Mouse (Mus musculus): Measurements from ENCODE around the gene Grin3b.
A peak's percentile ranks its signal among the peaks of the same experiment; 100 is the strongest.

Gene Grin3b

DNA sequence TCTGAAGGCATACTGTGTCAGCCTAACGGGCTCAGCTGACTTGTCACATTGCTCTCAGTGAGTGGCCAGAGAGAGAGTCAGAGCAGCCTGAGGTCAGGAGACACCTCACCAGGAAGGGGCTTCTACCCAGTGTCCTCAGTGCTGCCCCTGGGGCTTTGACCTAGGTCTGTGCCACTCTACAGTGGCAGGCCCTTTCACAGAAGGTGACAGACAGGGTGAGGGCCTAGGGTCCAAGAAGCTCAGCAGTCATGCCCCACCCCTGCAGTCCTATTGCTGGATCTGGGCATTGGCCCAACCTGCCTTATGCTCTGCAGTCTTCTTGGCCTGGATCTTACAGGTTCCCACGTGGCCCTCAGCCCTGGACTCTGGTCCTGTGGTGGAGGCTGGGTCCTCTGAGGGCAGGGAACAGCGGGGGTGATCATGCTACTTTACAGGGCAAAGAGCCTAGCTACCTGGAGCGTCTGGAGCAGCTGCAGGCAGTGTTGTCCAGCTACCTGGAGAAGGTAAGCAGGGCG is 3.6 kb upstream of the Grin3b start:
- DNase-seq (ENCODE audit: low read depth): no peak

GRCm38 (mm10) chr10:79968181-79968580 is 2.3 kb upstream of the Grin3b start:
- DNase-seq (ENCODE audit: low read depth): no peak

- DNase-seq (ENCODE audit: low read depth): no peak
Observed at GRCm38 (mm10) chr10:79969124-79969568, 1.4 kb upstream of the Grin3b start.

DNA sequence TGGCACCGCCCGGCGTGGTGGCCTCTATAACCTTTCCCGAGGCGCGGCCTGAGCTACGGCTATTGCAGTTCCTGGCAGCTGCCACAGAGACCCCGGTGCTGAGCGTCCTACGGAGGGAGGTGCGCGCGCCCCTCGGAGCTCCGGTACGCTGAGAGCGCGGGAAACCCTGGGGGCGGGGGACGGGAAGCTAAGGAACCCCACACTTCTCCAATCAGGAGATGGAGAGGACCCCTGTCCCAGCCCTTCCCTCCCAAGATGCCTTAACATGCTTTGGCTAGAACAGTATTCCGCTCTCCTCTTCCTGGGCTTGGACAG is 625 bp downstream of the Grin3b start:
- no peak for DNase-seq (ENCODE audit: low read depth)

- no peak for DNase-seq (ENCODE audit: low read depth)
Observed at GRCm38 (mm10) chr10:79972831-79973230, 2.3 kb downstream of the Grin3b start.

GRCm38 (mm10) chr10:79974087-79974486 is 3.6 kb downstream of the Grin3b start:
- no peak for DNase-seq (ENCODE audit: low read depth)

DNA sequence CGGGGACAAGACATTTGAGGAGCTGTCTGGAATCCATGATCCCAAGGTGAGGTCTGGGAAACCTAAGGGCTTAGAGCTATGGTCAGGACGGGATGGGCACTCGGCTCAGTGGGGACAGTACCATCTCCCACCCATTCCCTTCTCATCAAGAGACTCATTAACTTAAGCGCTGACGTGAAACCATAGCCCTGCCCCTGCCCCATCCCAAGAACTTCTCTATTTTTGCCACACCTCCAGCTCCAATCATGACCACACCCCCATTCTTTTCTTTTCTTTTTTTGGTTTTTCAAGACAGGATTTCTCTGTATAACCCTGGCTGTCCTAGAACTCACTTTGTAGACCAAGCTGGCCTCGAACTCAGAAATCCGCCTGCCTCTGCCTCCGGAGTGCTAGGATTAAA is 4.2 kb downstream of the Grin3b start:
- DNase-seq (ENCODE audit: low read depth): no peak

DNA sequence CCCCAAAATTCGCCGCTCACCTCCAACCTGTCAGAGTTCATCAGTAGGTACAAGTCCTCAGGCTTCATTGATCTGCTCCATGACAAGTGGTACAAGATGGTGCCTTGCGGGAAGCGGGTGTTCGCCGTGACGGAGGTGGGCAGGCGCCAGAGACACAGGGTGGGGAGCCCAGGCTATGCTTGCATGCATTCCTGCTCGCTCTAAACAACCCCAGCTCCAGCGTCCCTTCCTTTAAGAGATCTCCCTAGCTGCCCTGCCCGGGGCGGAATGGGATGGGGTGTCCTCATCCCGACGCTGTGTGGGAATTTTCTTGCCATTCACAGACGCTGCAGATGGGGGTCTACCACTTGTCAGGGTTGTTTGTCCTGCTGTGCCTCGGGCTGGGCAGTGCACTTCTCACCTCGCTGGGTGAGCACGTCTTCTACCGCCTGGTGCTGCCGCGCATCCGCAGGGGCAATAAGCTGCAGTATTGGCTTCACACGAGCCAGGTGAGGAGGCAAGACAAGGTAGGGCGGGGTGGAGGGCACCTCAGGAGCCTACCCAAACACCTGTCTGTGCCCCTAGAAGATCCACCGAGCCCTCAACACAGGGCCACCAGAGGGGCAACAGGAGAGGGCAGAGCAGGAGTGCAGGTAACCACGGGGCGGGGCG is 5.7 kb downstream of the Grin3b start:
- no peak for DNase-seq (ENCODE audit: low read depth)

DNA sequence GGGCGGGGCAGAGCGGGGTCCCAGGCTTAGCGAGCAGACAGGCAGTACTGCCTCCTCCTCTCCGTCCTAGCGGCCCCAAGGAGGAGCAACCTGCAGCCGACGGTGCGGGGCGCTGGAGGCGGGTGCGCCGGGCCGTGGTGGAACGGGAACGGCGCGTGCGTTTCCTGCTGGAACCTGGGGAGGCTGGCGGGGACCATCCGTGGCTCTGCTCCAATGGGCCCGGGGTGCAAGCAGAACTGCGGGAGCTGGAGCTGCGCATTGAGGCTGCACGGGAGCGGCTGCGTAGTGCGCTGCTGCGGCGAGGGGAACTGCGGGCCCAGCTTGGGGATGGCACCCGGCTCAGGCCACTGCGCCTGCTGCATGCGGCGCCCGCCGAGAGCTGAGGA is 6.2 kb downstream of the Grin3b start:
- DNase-seq (ENCODE audit: low read depth): no peak

DNA sequence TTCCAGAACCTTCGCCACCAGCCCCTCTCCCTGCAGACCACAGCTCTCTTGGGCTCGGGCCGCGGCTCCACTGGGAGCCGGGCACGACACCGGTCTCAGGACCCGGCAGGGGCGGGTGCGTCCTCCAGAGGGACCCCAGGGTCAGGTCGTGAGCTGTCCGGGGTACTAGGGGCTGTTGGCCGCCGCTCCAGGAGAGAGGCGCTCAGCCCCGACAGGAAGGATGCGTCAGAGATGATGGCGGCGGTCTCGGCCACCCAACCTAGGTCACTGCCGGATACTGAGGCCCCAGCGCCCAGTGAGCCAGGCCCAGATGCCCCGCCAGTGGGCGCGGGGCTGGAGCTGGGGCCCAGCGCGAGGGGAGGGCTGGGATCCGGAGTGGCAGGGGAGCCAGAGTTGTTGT is 6.8 kb downstream of the Grin3b start:
- DNase-seq (ENCODE audit: low read depth): no peak

DNA sequence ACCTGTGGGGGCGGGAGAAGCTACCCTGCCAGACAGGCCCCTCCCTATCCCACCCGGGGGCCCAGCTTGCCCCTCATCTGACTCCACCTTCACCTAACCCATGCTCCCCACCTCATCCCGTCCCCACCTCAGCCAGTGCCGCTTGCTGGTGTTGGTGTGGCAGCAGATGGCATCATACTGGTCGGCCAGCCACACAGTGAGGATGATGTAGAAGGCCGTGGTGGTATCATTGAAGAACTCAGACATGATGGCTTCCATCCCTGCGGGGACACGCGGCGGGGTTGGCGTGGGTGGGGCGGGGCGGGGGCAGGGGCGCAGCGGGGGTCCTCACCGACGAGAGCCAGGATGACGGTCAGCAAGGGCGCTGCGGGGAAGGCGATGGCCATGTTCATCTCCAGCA is 7.5 kb downstream of the Grin3b start:
- DNase-seq (ENCODE audit: low read depth): no peak

- no peak for DNase-seq (ENCODE audit: low read depth)
Observed at GRCm38 (mm10) chr10:79979401-79980155, 9.1 kb downstream of the Grin3b start.

- no peak for DNase-seq (ENCODE audit: low read depth)
Observed at GRCm38 (mm10) chr10:79983205-79983604, 12.7 kb downstream of the Grin3b start.

GRCm38 (mm10) chr10:79983670-79984069 is 13.2 kb downstream of the Grin3b start:
- DNase-seq (ENCODE audit: low read depth): no peak

DNA sequence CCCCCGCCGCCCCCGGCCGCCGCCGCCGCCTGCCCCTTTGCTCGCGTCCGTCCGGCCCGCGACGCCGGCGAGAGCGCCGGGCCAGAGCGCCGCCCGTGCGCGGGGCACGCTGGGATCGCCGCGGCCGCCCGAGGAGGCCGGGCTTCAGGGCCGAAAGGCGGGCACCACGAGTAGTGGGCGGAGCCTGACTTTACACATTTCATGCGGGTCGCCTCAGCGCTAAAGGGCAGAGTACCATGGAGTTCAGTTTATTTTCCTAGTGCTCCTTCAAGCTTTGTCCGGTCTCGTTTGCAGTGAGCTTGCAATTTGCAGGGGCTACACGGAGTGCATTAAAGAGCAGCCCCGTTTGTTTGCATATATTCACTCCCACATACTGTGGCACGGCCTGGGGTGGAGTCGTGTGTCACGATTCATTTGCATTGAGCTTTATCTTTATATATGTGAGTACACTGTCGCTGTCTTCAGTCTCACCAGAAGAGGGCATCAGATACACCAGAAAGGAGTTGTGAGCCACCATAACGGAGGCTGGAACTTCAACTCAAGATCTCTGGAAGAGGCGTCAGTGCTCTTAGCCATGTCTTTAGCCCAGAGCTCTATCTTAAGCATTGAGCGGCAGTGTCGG is 13.8 kb downstream of the Grin3b start, which contains the start of gene Tmem259:
Tmem259 (minus strand) TSS at position 136 of the 622 bp plus-strand sequence.
- DNase-seq (ENCODE audit: low read depth): peak; percentile 80

- peak; percentile 95 for DNase-seq (ENCODE audit: low read depth)
Observed at GRCm38 (mm10) chr10:79984871-79985270, 14.4 kb downstream of the Grin3b start.

DNA sequence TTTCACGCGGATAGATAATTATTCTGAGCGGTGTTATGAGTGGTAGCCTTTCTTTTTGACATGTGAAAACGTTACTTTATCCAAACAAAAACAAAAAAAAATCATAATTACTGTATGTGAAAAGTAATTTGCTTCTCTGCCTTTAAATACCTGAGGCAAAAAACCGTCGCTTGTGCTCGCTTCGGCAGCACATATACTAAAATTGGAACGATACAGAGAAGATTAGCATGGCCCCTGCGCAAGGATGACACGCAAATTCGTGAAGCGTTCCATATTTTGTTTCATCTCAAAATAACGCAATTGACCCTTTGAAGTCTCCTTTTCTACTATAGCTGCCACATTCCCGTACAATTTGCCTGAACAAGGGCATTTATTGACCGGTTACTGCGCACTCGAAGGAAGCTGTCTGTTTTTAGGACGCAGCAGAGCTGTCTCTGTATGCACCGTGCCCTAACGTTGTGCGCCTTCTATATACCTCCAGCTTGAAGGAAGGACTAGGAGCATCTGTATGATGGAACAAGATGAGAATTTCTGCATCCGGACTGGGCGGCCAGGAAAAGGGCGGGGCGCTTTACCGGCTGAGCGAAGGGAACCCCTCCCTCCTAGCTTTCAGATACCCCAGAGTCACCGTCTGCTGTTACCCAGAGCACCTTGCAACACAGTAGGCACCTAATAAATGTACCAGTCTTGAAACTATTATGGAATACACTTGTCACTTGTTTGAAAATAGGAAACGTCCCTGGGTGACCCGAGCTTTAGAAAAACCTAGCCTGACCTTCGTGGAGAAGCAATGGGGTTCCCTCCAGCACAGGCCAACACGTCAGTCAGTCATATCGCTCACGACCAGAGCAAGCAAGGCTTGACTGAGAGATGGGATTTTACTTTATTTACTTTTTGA is 15.1 kb downstream of the Grin3b start:
- DNase-seq (ENCODE audit: low read depth): no peak

DNA sequence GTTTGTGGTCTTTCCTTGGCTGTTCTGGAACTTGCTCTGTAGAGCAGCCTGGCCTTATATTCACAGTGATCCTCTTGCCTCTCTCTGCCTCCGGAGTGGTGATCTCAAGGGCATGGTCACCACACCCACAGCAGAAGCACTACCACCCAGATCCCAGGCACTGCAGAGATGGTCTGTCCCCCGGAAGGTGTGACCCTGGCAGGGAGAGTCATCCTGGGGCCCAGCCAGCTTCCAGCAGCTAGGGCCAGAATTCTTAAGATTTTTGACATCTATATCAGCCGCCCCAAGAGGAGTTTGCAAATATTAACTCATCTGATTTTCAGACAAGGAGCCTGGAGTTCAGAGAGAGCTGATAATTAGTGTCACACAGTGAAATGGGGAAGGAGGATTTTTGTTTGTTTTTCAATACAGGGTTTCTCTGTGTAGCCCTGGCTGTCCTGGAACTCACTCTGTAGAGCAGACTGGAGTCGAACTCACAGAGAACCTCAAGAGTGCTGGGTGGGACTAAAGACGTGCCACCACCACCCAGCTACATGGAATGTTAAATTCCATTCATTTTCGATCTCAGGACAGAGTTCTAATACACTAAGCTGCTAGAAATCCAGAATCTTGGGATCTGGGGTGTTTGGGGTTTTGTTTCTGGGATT is 15.8 kb downstream of the Grin3b start:
- no peak for DNase-seq (ENCODE audit: low read depth)

DNA sequence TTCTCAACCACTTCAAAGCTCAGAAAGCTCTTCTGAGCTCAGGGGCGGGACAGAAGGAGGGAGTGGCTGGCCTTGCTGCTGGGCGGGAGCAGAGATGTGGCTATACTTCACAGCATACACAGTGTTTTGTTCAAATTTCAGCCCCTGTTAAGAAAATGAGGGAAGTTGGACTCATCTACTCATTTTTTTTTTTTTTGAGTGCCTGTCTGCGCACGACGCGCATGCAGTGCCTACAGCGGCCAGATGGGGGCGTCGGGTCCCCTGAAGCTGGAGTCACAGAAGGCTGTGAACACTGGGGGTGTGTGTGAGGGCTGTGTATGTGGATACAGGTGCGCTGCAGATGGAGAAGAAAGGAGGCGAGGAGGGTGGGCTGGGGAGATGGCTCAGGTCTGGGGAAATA is 16.4 kb downstream of the Grin3b start:
- peak; percentile 90 for DNase-seq (ENCODE audit: low read depth)

- DNase-seq (ENCODE audit: low read depth): no peak
Observed at GRCm38 (mm10) chr10:79987771-79988505, 17.4 kb downstream of the Grin3b start.
